Mouse (Mus musculus) forebrain, embryonic 13.5 days (tissue): ENCODE data around the gene Mrln. TPM values are rescaled to one million over a fixed set of nuclear protein-coding genes. Genes with fewer than 3 reads are reported as not detected.

Experiments used
- ATAC-seq: fragments of 200-750 bp; cut with Nextera tagmentation; 2 replicates; pipeline ENCODE4 v1.8.0; 2017
- H3K27ac ChIP-seq: fragments of 300-500 bp; sonication (generic); 2 replicates; pipeline ENCODE4 v1.5.1; 2015; ENCODE audit warnings: inconsistent platforms, mild to moderate bottlenecking, moderate library complexity
- H3K27me3 ChIP-seq: fragments of 300-500 bp; sonication (generic); 2 replicates; pipeline ENCODE4 v1.6.1; 2015; ENCODE audit warnings: mild to moderate bottlenecking, inconsistent platforms
- H3K36me3 ChIP-seq: fragments of 300-500 bp; sonication (generic); 2 replicates; pipeline ENCODE4 v1.6.1; 2015; ENCODE audit warnings: mild to moderate bottlenecking, inconsistent platforms; ENCODE audit not compliant: poor library complexity, severe bottlenecking
- H3K4me1 ChIP-seq: fragments of 300-500 bp; sonication (generic); 2 replicates; pipeline ENCODE4 v1.6.1; 2015; ENCODE audit warnings: inconsistent platforms
- H3K4me2 ChIP-seq: fragments of 300-500 bp; sonication (generic); 2 replicates; pipeline ENCODE4 v1.6.1; 2015; ENCODE audit warnings: inconsistent platforms, mild to moderate bottlenecking, moderate library complexity
- H3K4me3 ChIP-seq: fragments of 300-500 bp; sonication (generic); 2 replicates; pipeline ENCODE4 v1.5.1; 2015; ENCODE audit warnings: mild to moderate bottlenecking, inconsistent platforms
- H3K9ac ChIP-seq: fragments of 300-500 bp; sonication (generic); 2 replicates; pipeline ENCODE4 v1.6.1; 2015; ENCODE audit warnings: mild to moderate bottlenecking, inconsistent platforms
- H3K9me3 ChIP-seq: fragments of 300-500 bp; sonication (generic); replicated peaks from 2 replicates; pipeline ENCODE4 v1.6.1; 2016; ENCODE audit warnings: inconsistent platforms
- WGBS: fragments of 180-500 bp; shearing (Covaris S2); methylation state at CpG from one replicate; pipeline ENCODE4 v1.1.7; 2015; 5-methylcytosine and 5-hydroxymethylcytosine counted together
- polyA plus RNA-seq: library from polyadenylated mRNA; unstranded; fragments of >200 nt; fragmentation: Nextera tagmentation; extraction: Ambion mirVana; gene quantifications from 2 replicates; pipeline ENCODE4 v1.2.1, GENCODE M21; 2015

The Mrln gene
- polyA plus RNA-seq: 0.65 TPM in 1 of 2 replicates, not detected in the other

GRCm38 (mm10) chr10:70204505-70205399, at the start of gene Mrln:
Gene Mrln (plus strand): TSS chr10:70204664.
- Histone ChIP-seq H3K36me3 (no peaks in the 10 kb centered on the region), H3K4me3 (no peak within 1 kb of the TSS), H3K4me1 (peaks cover 12% of the 10 kb centered on the region; the same call in 1 of the 2 replicates), H3K27me3 (no peaks in the 10 kb centered on the region), H3K9ac (no peak within 1 kb of the TSS), H3K9me3 (no peaks in the 10 kb centered on the region), H3K4me2 (no peak within 1 kb of the TSS), H3K27ac (no peak within 1 kb of the TSS)
- ATAC-seq: no peak
- WGBS: 63% methylated on average over 17 of the region's 17 CpGs

- ATAC-seq: no peak
- Histone ChIP-seq H3K4me1 (no peaks in the 10 kb centered on the region), H3K27ac (no peak overlapping the region), H3K36me3 (peaks cover 57% of the 10 kb centered on the region), H3K9me3 (no peaks in the 10 kb centered on the region), H3K27me3 (no peaks in the 10 kb centered on the region), H3K9ac (no peak overlapping the region), H3K4me2 (no peak overlapping the region), H3K4me3 (no peak overlapping the region)
- WGBS: 84% methylated on average over 3 of the region's 3 CpGs
These were observed 47.9 kb upstream of the Mrln start for GRCm38 (mm10) chr10:70156431-70157165.

GRCm38 (mm10) chr10:70159651-70160320, 44.7 kb upstream of the Mrln start:
- H3K27me3 ChIP-seq: no peaks in the 10 kb centered on the region
- H3K36me3 ChIP-seq: peaks cover 33% of the 10 kb centered on the region
- ATAC-seq: no peak
- no peak overlapping the region for H3K9ac ChIP-seq
- no peak overlapping the region for H3K4me3 ChIP-seq
- H3K4me2 ChIP-seq: no peak overlapping the region
- no peaks in the 10 kb centered on the region for H3K9me3 ChIP-seq
- WGBS: 80% methylated on average over 12 of the region's 12 CpGs
- H3K4me1 ChIP-seq: peaks cover 5% of the 10 kb centered on the region; the same call in 1 of the 2 replicates
- H3K27ac ChIP-seq: no peak overlapping the region

GRCm38 (mm10) chr10:70160811-70161210, 43.7 kb upstream of the Mrln start:
- WGBS: 93% methylated on average over 12 of the region's 12 CpGs

GRCm38 (mm10) chr10:70161504-70161903, 43.0 kb upstream of the Mrln start:
- Histone ChIP-seq H3K4me3 (no peak overlapping the region), H3K36me3 (peaks cover 16% of the 10 kb centered on the region), H3K4me2 (no peak overlapping the region), H3K27me3 (no peaks in the 10 kb centered on the region), H3K27ac (no peak overlapping the region), H3K9me3 (no peaks in the 10 kb centered on the region), H3K4me1 (peaks cover 5% of the 10 kb centered on the region; the same call in 1 of the 2 replicates), H3K9ac (no peak overlapping the region)
- 94% methylated on average over 14 of the region's 14 CpGs for WGBS
- ATAC-seq: no peak

More at GRCm38 (mm10) chr10:70160811-70161210, 43.7 kb upstream of the Mrln start:
- Histone ChIP-seq H3K4me1 (peaks cover 5% of the 10 kb centered on the region; the same call in 1 of the 2 replicates), H3K27ac (no peak overlapping the region), H3K9me3 (no peaks in the 10 kb centered on the region), H3K27me3 (no peaks in the 10 kb centered on the region), H3K4me3 (no peak overlapping the region), H3K4me2 (no peak overlapping the region), H3K36me3 (peaks cover 23% of the 10 kb centered on the region), H3K9ac (no peak overlapping the region)
- ATAC-seq: no peak

GRCm38 (mm10) chr10:70163681-70164080, 40.8 kb upstream of the Mrln start:
- WGBS: 62% methylated on average over 5 of the region's 5 CpGs
- no peak overlapping the region for H3K4me2 ChIP-seq
- H3K4me3 ChIP-seq: no peak overlapping the region
- peaks cover 5% of the 10 kb centered on the region; the same call in 1 of the 2 replicates for H3K4me1 ChIP-seq
- H3K27me3 ChIP-seq: no peaks in the 10 kb centered on the region
- no peak for ATAC-seq
- H3K9me3 ChIP-seq: no peaks in the 10 kb centered on the region
- no peak overlapping the region for H3K9ac ChIP-seq
- H3K36me3 ChIP-seq: peaks cover 29% of the 10 kb centered on the region
- no peak overlapping the region for H3K27ac ChIP-seq

- no peak overlapping the region for H3K4me2 ChIP-seq
- H3K4me3 ChIP-seq: no peak overlapping the region
- peaks cover 5% of the 10 kb centered on the region; the same call in 1 of the 2 replicates for H3K4me1 ChIP-seq
- ATAC-seq: no peak
- H3K36me3 ChIP-seq: peaks cover 38% of the 10 kb centered on the region
- 78% methylated on average over 6 of the region's 6 CpGs for WGBS
- H3K9ac ChIP-seq: no peak overlapping the region
- H3K27ac ChIP-seq: no peak overlapping the region
- no peaks in the 10 kb centered on the region for H3K27me3 ChIP-seq
- no peaks in the 10 kb centered on the region for H3K9me3 ChIP-seq
These were observed 38.6 kb upstream of the Mrln start for GRCm38 (mm10) chr10:70165877-70166276.

GRCm38 (mm10) chr10:70166427-70166826, 38.0 kb upstream of the Mrln start:
- 94% methylated on average over 5 of the region's 5 CpGs for whole genome bisulfite sequencing
- Histone ChIP-seq H3K4me2 (no peak overlapping the region), H3K9ac (no peak overlapping the region), H3K9me3 (no peaks in the 10 kb centered on the region), H3K36me3 (peaks cover 41% of the 10 kb centered on the region), H3K4me1 (peaks cover 5% of the 10 kb centered on the region; the same call in 1 of the 2 replicates), H3K27me3 (no peaks in the 10 kb centered on the region), H3K4me3 (no peak overlapping the region), H3K27ac (no peak overlapping the region)
- no peak for ATAC-seq

GRCm38 (mm10) chr10:70167625-70168024, 36.8 kb upstream of the Mrln start:
- Histone ChIP-seq H3K36me3 (peaks cover 45% of the 10 kb centered on the region), H3K4me2 (no peak overlapping the region), H3K27ac (no peak overlapping the region), H3K9me3 (no peaks in the 10 kb centered on the region), H3K9ac (no peak overlapping the region), H3K4me1 (peaks cover 5% of the 10 kb centered on the region; the same call in 1 of the 2 replicates), H3K27me3 (no peaks in the 10 kb centered on the region), H3K4me3 (no peak overlapping the region)
- 79% methylated on average over 11 of the region's 11 CpGs for WGBS
- no peak for ATAC-seq

GRCm38 (mm10) chr10:70168396-70168795, 36.1 kb upstream of the Mrln start:
- WGBS: 94% methylated on average over 13 of the region's 13 CpGs
- Histone ChIP-seq H3K4me3 (no peak overlapping the region), H3K4me1 (peaks cover 5% of the 10 kb centered on the region; the same call in 1 of the 2 replicates), H3K27me3 (no peaks in the 10 kb centered on the region), H3K9me3 (no peaks in the 10 kb centered on the region), H3K4me2 (no peak overlapping the region), H3K27ac (peak overlapping the region; percentile 31; the same call in 1 of the 2 replicates), H3K36me3 (peaks cover 45% of the 10 kb centered on the region), H3K9ac (no peak overlapping the region)
- no peak for ATAC-seq

- no peaks in the 10 kb centered on the region for H3K9me3 ChIP-seq
- H3K4me2 ChIP-seq: no peak overlapping the region
- no peak overlapping the region for H3K4me3 ChIP-seq
- no peaks in the 10 kb centered on the region for H3K4me1 ChIP-seq
- H3K27ac ChIP-seq: no peak overlapping the region
- WGBS: 86% methylated on average over 18 of the region's 18 CpGs
- peaks cover 45% of the 10 kb centered on the region for H3K36me3 ChIP-seq
- no peaks in the 10 kb centered on the region for H3K27me3 ChIP-seq
- no peak overlapping the region for H3K9ac ChIP-seq
- no peak for ATAC-seq
These were observed 35.4 kb upstream of the Mrln start for GRCm38 (mm10) chr10:70169044-70169443.
